Mouse (Mus musculus) kidney, embryonic 15.5 days (tissue): ENCODE measurements around the gene Ndrg3. TPM values are rescaled to one million over a fixed set of nuclear protein-coding genes. Genes with fewer than 3 reads are reported as not detected.
A peak's percentile ranks its signal among the peaks of the same experiment; 100 is the strongest.
"Not testable (repeated sequence)": the region's sequence is repeated elsewhere in the genome, so short reads cannot be mapped to it uniquely, and the experiment has no call there.

Experiments
- ATAC-seq: fragments of 200-750 bp; cut with Nextera tagmentation; replicated peaks from 2 replicates; pipeline ENCODE4 v1.8.0; 2017; ENCODE audit warnings: moderate TSS enrichment; ENCODE audit not compliant: low FRiP score
- H3K27ac ChIP-seq: fragments of 300-500 bp; sonication (generic); 2 replicates; pipeline ENCODE4 v1.5.1; 2015; ENCODE audit warnings: mild to moderate bottlenecking, inconsistent platforms
- H3K27me3 ChIP-seq: fragments of 300-500 bp; sonication (generic); 2 replicates; pipeline ENCODE4 v1.6.1; 2015; ENCODE audit warnings: inconsistent platforms
- H3K36me3 ChIP-seq: fragments of 300-500 bp; sonication (generic); 2 replicates; pipeline ENCODE4 v1.6.1; 2015; ENCODE audit warnings: inconsistent platforms
- H3K4me1 ChIP-seq: fragments of 300-500 bp; sonication (generic); 2 replicates; pipeline ENCODE4 v1.6.1; 2015; ENCODE audit warnings: inconsistent platforms
- H3K4me2 ChIP-seq: fragments of 300-500 bp; sonication (generic); 2 replicates; pipeline ENCODE4 v1.6.1; 2015; ENCODE audit warnings: moderate library complexity, mild to moderate bottlenecking, inconsistent platforms
- H3K4me3 ChIP-seq: fragments of 300-500 bp; sonication (generic); replicated peaks from 2 replicates; pipeline ENCODE4 v1.5.1; 2015; ENCODE audit warnings: mild to moderate bottlenecking, inconsistent platforms
- H3K9ac ChIP-seq: fragments of 300-500 bp; sonication (generic); 2 replicates; pipeline ENCODE4 v1.6.1; 2015; ENCODE audit warnings: mild to moderate bottlenecking, inconsistent platforms
- H3K9me3 ChIP-seq: fragments of 300-500 bp; sonication (generic); replicated peaks from 2 replicates; pipeline ENCODE4 v1.6.1; 2016; ENCODE audit warnings: inconsistent platforms
- WGBS: fragments of 180-500 bp; shearing (Covaris S2); methylation state at CpG from one replicate; pipeline ENCODE4 v1.1.7; 2015; ENCODE audit warnings: mixed read lengths; 5-methylcytosine and 5-hydroxymethylcytosine counted together
- polyA plus RNA-seq: library from polyadenylated mRNA; unstranded; fragments of >200 nt; fragmentation: Nextera tagmentation; extraction: Ambion mirVana; gene quantifications from 2 replicates; pipeline ENCODE4 v1.2.1, GENCODE M21; 2015

Gene Ndrg3
- polyA plus RNA-seq, 1 experiment from 2014 or later = 49.8 TPM

DNA sequence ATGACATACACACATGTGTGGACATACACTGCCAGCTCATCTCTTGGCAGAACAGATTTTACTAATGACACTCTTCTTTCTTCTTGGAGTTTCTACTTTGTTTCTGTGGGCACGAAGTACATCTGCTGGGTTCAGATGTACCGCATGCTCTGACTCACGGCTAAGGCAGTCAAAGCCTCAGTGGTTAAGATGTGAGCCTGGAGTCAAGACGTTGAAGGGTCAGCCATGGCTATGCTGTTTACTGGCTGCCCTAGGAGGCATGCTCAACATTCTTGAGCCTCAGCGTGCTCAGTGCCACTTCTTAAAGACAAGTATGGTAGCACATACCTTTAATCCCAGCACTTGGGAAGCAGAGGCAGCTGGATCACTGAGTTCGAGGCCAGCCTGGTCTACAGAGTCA is 61.3 kb downstream of the Ndrg3 start:
- H3K36me3 ChIP-seq = peaks cover 28% of the 10 kb centered on the region; the same call in 1 of the 2 replicates
- H3K9ac ChIP-seq = no peak overlapping the region
- no peak overlapping the region for H3K27ac ChIP-seq
- H3K9me3 ChIP-seq = no peaks in the 10 kb centered on the region
- no peak for ATAC-seq
- H3K27me3 ChIP-seq = no peaks in the 10 kb centered on the region
- H3K4me3 ChIP-seq = no peak overlapping the region
- WGBS = 89% methylated on average over 6 of the region's 6 CpGs
- H3K4me1 ChIP-seq = no peaks in the 10 kb centered on the region
- no peak overlapping the region for H3K4me2 ChIP-seq

DNA sequence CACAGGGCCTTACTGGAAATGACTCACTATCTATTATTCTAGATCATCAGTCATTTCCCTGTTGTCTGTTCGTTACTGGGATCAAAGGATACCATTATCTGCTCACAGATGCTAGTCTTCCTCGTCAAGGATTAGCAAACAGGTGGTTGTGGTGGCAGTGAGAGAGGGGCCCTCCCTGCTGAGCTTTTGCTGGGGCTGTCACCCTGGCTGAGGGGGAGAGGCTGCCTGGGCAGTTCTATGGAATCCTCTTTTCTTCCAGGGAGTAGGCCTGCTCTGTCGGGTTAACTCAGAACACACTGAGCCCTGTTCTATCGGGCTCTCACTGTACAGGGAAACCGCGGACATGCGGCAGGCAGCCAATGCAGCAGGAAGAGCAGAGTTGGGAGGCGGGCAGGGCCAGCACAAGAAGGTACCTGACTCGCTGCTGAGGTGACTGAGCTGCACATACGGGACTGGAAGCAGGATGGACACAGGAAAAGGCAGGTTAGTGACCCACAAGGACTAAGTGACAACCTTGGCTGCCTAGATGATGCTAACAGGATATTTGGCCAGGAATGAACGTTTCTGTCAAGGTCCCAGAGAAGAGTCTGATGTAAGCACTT is 62.2 kb downstream of the Ndrg3 start:
- Histone ChIP-seq H3K4me3 (no peak overlapping the region), H3K27ac (no peak overlapping the region), H3K9ac (no peak overlapping the region), H3K4me2 (no peak overlapping the region), H3K9me3 (no peaks in the 10 kb centered on the region), H3K36me3 (peaks cover 26% of the 10 kb centered on the region; the same call in 1 of the 2 replicates), H3K4me1 (peaks cover 2% of the 10 kb centered on the region; the same call in 1 of the 2 replicates), H3K27me3 (no peaks in the 10 kb centered on the region)
- WGBS = 72% methylated on average over 11 of the region's 11 CpGs
- ATAC-seq = no peak

DNA sequence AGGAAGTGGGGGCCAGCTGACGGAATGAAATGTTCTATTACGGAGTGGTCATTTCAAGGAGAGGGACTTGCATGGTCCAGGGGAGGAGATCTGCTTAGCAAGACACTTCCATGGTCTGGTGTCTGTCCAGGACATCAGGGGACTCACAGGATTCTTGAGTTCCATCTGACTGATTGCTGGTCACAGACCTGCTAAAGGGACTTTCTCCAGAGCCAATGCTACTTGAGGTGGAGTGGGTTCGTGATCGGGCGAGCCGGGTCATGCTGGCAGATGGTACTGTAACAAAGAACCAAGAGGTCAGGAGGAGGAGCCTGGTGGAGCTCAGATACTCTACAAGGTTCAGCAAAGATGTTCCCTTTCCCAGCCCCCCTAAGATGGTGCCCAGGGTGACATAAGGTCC is 63.2 kb downstream of the Ndrg3 start:
- Histone ChIP-seq H3K9me3 (no peaks in the 10 kb centered on the region), H3K27ac (no peak overlapping the region), H3K4me3 (no peak overlapping the region), H3K27me3 (no peaks in the 10 kb centered on the region), H3K4me2 (no peak overlapping the region), H3K36me3 (peaks cover 26% of the 10 kb centered on the region; the same call in 1 of the 2 replicates), H3K4me1 (peaks cover 7% of the 10 kb centered on the region; the same call in 1 of the 2 replicates), H3K9ac (no peak overlapping the region)
- 93% methylated on average over 6 of the region's 6 CpGs for WGBS
- no peak for ATAC-seq

DNA sequence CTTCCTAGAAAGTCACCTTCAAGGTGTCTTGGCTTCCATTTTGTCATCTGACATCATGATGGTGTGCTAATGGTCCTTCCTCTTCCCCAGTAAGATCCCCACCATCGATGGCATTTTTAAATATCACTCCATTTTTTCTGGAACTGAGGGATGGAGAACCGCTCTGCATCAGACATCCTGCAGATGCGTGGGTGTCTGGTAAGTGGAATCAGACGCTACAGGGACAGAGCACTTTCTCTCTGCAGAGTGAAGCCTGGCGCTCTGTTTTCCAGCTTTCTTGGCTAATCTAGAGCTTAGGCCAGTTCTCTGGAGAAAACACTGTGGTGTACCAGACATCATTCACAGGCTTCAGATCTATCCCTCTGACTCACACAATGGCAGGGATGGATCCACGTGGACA is 64.2 kb downstream of the Ndrg3 start:
- ATAC-seq = no peak
- Histone ChIP-seq H3K27me3 (no peaks in the 10 kb centered on the region), H3K4me1 (peaks cover 7% of the 10 kb centered on the region; the same call in 1 of the 2 replicates), H3K27ac (no peak overlapping the region), H3K4me2 (no peak overlapping the region), H3K4me3 (no peak overlapping the region), H3K9ac (no peak overlapping the region), H3K36me3 (peaks cover 23% of the 10 kb centered on the region; the same call in 1 of the 2 replicates), H3K9me3 (no peaks in the 10 kb centered on the region)
- WGBS = 89% methylated on average over 6 of the region's 6 CpGs

DNA sequence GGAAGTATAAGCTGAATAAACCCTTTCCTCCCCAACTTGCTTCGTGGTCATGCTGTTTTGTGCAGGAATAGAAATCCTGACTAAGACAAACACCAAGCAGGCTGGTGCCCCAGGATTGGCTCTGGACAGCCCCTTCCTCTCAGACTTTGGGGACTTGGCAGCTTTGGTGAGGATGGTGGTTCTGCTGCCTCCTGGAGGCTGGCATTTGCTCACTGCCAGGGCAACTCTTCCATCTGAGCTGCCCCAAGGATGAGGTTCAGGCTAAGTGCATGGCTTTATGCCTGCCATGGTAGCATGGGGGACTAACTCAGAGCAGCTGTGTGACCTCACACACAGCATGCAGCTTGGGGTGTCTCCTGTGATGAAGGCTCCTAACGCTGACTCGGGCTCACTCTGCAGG is 66.2 kb downstream of the Ndrg3 start:
- not testable (repeated sequence) for H3K4me3 ChIP-seq, H3K27ac ChIP-seq, H3K9ac ChIP-seq, H3K27me3 ChIP-seq, H3K4me1 ChIP-seq, H3K4me2 ChIP-seq, H3K9me3 ChIP-seq, ATAC-seq
- H3K36me3 ChIP-seq = peaks cover 17% of the 10 kb centered on the region; the same call in 1 of the 2 replicates
- 82% methylated on average over 3 of the region's 3 CpGs for whole genome bisulfite sequencing

DNA sequence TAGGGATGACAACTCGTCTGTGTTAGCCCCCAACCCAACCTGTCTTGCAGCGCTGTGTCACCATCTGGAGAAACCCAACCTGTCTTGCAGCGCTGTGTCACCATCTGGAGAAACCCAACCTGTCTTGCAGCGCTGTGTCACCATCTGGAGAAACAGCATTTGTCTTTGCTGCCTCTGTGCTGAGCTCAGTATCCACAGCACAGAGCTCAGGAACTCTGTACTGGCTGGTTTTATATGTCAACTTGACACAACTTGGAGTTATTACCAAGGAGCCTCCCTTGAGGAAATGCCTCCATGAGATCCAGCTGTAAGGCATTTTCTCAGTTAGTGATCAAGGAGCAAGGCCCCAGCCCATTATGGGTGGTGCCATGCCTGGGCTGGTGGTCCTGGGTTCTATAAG is 66.8 kb downstream of the Ndrg3 start:
- H3K27me3 ChIP-seq, H3K4me1 ChIP-seq, H3K4me3 ChIP-seq, H3K9ac ChIP-seq, H3K9me3 ChIP-seq, H3K4me2 ChIP-seq: not testable (repeated sequence)
- Histone ChIP-seq H3K36me3 (peaks cover 14% of the 10 kb centered on the region; the same call in 1 of the 2 replicates), H3K27ac (peak overlapping the region; percentile 56; the same call in 1 of the 2 replicates)
- peak; percentile 43; the same call in 1 of the 2 replicates for ATAC-seq
- 75% methylated on average over 4 of the region's 4 CpGs for WGBS

DNA sequence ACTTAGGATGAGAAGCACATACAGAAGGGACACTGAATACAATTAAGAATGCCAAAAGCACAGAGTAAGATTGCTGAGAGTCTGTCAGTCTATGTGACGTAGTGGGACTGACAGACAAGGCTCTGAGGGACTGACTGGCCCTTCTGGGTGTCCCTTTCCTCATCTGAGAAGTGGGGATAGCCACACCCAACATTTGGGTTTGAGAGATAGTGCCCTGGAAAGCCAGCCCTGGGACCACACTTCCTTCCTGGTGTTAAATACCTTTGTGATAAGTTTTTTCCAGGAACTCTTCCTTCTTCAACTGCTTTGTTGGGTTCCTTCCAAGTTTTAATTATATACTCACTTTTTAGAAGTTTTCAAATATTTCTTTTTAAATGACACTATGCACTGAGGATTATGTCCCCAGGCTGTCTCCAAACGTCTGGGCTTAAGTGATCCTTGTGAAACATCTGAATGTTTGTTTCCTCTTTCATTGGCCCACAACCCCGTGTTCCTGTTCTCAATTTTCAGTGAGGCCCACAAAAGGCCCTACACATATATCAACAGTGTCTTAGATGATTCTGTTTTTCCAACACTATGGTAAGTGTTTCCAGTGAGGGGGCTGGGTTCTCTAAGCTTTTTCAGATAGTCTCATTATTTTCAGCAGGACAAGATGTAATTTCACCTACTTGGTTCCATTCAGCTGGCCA is 67.5 kb downstream of the Ndrg3 start:
- Histone ChIP-seq H3K4me2 (no peak overlapping the region), H3K9me3 (no peaks in the 10 kb centered on the region), H3K9ac (no peak overlapping the region), H3K27ac (peak overlapping the region; percentile 56), H3K4me3 (no peak overlapping the region), H3K27me3 (no peaks in the 10 kb centered on the region), H3K36me3 (peaks cover 12% of the 10 kb centered on the region; the same call in 1 of the 2 replicates), H3K4me1 (peaks cover 7% of the 10 kb centered on the region; the same call in 1 of the 2 replicates)
- no peak; the same call in 1 of the 2 replicates for ATAC-seq
- 28% methylated on average over 3 of the region's 3 CpGs for WGBS

DNA sequence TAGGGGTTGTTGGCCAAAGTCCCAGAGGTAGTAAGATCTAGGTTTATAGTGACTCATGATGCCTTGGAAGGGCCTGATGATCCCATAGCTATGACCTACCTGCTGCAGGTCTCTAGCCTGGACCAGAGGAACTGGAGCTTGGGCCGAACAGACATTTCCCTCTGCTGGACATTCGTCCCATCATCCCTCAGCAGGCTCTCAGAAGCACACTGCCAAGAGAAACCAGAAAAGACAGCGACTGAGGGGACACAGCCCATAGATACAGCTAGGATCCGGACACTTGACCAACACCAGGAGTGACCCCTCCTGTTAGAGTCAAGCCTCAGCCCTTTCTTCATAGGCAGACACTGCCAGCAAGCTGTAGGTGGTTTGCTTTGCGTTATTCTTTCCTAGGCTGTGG is 68.8 kb downstream of the Ndrg3 start:
- H3K4me2 ChIP-seq = no peak overlapping the region
- no peaks in the 10 kb centered on the region for H3K27me3 ChIP-seq
- 84% methylated on average over 5 of the region's 5 CpGs for WGBS
- H3K9me3 ChIP-seq = no peaks in the 10 kb centered on the region
- no peak overlapping the region for H3K27ac ChIP-seq
- H3K4me3 ChIP-seq = no peak overlapping the region
- peaks cover 7% of the 10 kb centered on the region; the same call in 1 of the 2 replicates for H3K4me1 ChIP-seq
- no peak overlapping the region for H3K9ac ChIP-seq
- no peak for ATAC-seq
- peaks cover 6% of the 10 kb centered on the region; the same call in 1 of the 2 replicates for H3K36me3 ChIP-seq

DNA sequence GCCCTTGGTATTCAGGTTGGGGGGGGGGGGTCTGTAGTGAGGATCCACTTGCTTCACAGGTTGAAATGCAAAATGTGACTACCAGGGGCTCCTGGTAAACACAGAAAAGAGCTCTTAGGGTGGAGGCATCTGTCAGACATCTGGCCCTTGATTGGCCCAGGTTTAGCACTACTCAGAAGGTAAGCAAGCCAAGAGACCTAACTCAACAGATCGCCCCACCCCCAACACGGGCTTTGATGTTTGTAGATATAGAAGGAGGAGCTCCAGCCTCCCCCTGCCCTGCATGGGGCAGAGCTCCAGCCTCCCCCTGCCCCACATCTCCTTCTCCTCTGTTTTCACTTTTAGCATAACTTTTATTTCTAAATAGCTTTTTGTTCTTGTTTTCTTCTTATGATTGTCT is 72.1 kb downstream of the Ndrg3 start:
- no peak overlapping the region for H3K9ac ChIP-seq
- 0 out of 2 replicates have a peak, but pooled peaks cover 2% of the 10 kb centered on the region for H3K27me3 ChIP-seq
- no peak for ATAC-seq
- H3K9me3 ChIP-seq = no peaks in the 10 kb centered on the region
- peaks cover 7% of the 10 kb centered on the region; the same call in 1 of the 2 replicates for H3K4me1 ChIP-seq
- no peak overlapping the region for H3K27ac ChIP-seq
- H3K36me3 ChIP-seq = no peaks in the 10 kb centered on the region
- no peak overlapping the region for H3K4me3 ChIP-seq
- 52% methylated on average over 2 of the region's 2 CpGs for WGBS
- no peak overlapping the region for H3K4me2 ChIP-seq

DNA sequence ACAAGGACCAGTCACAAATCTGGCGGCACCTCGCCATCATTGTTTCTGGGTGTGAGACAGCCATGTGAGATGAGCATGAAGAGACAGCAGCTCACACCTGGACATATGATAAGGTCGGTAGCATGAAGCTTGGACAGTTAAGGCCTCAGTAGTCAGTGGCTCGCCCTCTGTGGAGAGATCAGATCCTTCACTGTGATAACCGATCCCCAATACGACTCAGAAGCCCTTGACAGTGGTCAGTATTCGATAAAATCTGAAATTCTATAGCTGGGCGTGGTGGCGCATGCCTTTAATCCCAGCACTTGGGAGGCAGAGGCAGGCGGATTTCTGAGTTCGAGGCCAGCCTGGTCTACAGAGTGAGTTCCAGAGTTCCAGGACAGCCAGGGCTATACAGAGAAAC is 72.7 kb downstream of the Ndrg3 start:
- H3K4me2 ChIP-seq, H3K36me3 ChIP-seq, ATAC-seq, H3K27ac ChIP-seq, H3K4me3 ChIP-seq, H3K27me3 ChIP-seq, H3K4me1 ChIP-seq, H3K9ac ChIP-seq, H3K9me3 ChIP-seq: not testable (repeated sequence)
- 88% methylated on average over 11 of the region's 11 CpGs for WGBS

DNA sequence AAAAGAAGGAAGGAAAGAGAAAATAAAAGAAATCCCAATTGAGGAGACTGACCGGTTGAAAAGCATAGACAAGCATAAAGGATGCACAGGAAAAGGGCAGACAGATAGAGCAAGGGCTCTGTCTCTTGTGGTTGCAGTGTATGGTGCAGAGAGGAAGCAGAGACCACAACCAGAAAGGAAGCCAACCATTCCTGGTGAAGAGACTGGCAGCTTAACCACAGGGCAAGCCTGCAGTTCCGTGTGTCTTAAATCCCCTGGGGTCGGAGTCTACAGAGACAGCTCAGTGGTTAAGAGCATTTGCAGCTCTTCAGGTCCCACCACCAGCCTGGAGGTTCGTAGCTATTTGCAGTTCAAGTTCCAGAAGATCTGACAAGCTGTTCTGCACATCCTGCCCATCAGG is 73.3 kb downstream of the Ndrg3 start:
- no peak for ATAC-seq
- H3K4me1 ChIP-seq = no peaks in the 10 kb centered on the region
- H3K27ac ChIP-seq = no peak overlapping the region
- no peak overlapping the region for H3K4me2 ChIP-seq
- H3K36me3 ChIP-seq = no peaks in the 10 kb centered on the region
- 0 out of 2 replicates have a peak, but pooled peaks cover 2% of the 10 kb centered on the region for H3K27me3 ChIP-seq
- 77% methylated on average over 4 of the region's 4 CpGs for WGBS
- no peak overlapping the region for H3K9ac ChIP-seq
- no peak overlapping the region for H3K4me3 ChIP-seq
- H3K9me3 ChIP-seq = no peaks in the 10 kb centered on the region

DNA sequence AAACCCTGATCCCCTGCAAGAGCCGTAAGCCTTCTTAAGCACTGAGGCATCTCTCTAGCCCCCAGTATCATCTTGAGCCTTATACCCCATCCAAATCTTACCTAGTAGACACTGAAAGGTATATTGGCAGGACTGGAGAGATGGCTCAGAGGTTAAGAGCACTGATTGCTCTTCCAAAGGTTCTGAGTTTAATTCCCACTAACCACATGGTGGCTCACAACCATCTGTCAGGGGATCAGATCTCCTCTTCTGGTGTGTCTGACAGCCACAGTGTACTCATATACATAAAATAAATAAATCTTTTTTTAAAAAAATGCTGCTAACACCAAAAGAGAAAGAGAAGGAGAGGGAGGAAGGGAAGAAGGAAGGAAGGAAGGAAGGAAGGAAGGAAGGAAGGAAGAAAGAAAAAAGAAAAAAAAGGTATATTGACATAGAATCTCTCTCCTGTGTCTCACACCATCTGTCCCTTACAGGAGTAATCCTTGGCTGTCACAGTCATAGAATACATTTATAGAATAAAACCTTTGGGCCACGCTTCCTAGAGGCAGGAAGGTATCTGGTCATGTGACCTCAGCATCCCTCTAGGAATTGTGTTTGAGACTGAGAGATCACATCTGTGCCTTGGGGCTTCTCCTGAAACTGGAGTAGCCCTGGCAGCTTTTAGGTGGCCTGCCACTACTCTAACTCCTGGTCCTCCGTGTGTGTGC is 75.3 kb downstream of the Ndrg3 start:
- Histone ChIP-seq H3K9me3 (no peaks in the 10 kb centered on the region), H3K36me3 (no peaks in the 10 kb centered on the region), H3K4me3 (no peak overlapping the region), H3K4me2 (no peak overlapping the region), H3K27ac (no peak overlapping the region), H3K9ac (no peak overlapping the region), H3K27me3 (0 out of 2 replicates have a peak, but pooled peaks cover 2% of the 10 kb centered on the region), H3K4me1 (no peaks in the 10 kb centered on the region)
- no peak for ATAC-seq
- WGBS = 80% methylated on average over 3 of the region's 3 CpGs
